Mouse (Mus musculus) midbrain, embryonic 14.5 days (tissue): ENCODE results near the gene St5. TPM values are rescaled to one million over a fixed set of nuclear protein-coding genes. Genes with fewer than 3 reads are reported as not detected.
A peak's percentile ranks its signal among the peaks of the same experiment; 100 is the strongest.

Source experiments
- ATAC-seq: fragments of 200-750 bp; cut with Nextera tagmentation; 2 replicates; pipeline ENCODE4 v1.8.0; 2017; ENCODE audit warnings: moderate number of reproducible peaks, moderate library complexity; ENCODE audit not compliant: low FRiP score, low TSS enrichment
- DNase-seq: peaks from one replicate; pipeline ENCODE4 v3.0.0-alpha.2; 2015
- H3K27ac ChIP-seq: fragments of 300-500 bp; sonication (generic); replicated peaks from 2 replicates; pipeline ENCODE4 v1.5.1; 2014; ENCODE audit warnings: mild to moderate bottlenecking, low read depth, low read length, moderate library complexity
- H3K27me3 ChIP-seq: fragments of 300-500 bp; sonication (generic); 2 replicates; pipeline ENCODE4 v1.6.1; 2014; ENCODE audit warnings: low read length, control low read depth, mixed read lengths; ENCODE audit not compliant: control insufficient read depth, insufficient read depth
- H3K36me3 ChIP-seq: fragments of 300-500 bp; sonication (generic); 2 replicates; pipeline ENCODE4 v1.6.1; 2014; ENCODE audit warnings: low read length, control low read depth; ENCODE audit not compliant: control insufficient read depth, insufficient read depth
- H3K4me1 ChIP-seq: fragments of 300-500 bp; sonication (generic); 2 replicates; pipeline ENCODE4 v1.6.1; 2014; ENCODE audit warnings: mild to moderate bottlenecking, antibody characterized with exemption, low read length, control low read depth; ENCODE audit not compliant: control insufficient read depth, insufficient read depth
- H3K4me2 ChIP-seq: fragments of 300-500 bp; sonication (generic); 2 replicates; pipeline ENCODE4 v1.6.1; 2014; ENCODE audit warnings: mild to moderate bottlenecking, low read length, moderate library complexity
- H3K4me3 ChIP-seq: fragments of 300-500 bp; sonication (generic); replicated peaks from 2 replicates; pipeline ENCODE4 v1.5.1; 2014; ENCODE audit warnings: low read depth, low read length
- H3K9ac ChIP-seq: fragments of 300-500 bp; sonication (generic); replicated peaks from 2 replicates; pipeline ENCODE4 v1.6.1; 2014; ENCODE audit warnings: mild to moderate bottlenecking, low read length, moderate library complexity
- H3K9me3 ChIP-seq: fragments of 300-500 bp; sonication (generic); 2 replicates; pipeline ENCODE4 v1.6.1; 2016; ENCODE audit warnings: low read length, control low read depth, mixed read lengths; ENCODE audit not compliant: control insufficient read depth
- WGBS: fragments of 180-500 bp; shearing (Covaris S2); extraction: QIAGEN DNeasy Blood & Tissue Kit; methylation state at CpG from one replicate; pipeline ENCODE4 v1.1.7; 2014; 5-methylcytosine and 5-hydroxymethylcytosine counted together
- polyA plus RNA-seq: library from polyadenylated mRNA; unstranded; fragments of >200 nt; fragmentation: Nextera tagmentation; extraction: Ambion mirVana; gene quantifications from 2 replicates; pipeline ENCODE4 v1.2.1, GENCODE M21; 2014

St5 gene
- 15.6 and 16.4 TPM in 2 replicates for polyA plus RNA-seq

DNA sequence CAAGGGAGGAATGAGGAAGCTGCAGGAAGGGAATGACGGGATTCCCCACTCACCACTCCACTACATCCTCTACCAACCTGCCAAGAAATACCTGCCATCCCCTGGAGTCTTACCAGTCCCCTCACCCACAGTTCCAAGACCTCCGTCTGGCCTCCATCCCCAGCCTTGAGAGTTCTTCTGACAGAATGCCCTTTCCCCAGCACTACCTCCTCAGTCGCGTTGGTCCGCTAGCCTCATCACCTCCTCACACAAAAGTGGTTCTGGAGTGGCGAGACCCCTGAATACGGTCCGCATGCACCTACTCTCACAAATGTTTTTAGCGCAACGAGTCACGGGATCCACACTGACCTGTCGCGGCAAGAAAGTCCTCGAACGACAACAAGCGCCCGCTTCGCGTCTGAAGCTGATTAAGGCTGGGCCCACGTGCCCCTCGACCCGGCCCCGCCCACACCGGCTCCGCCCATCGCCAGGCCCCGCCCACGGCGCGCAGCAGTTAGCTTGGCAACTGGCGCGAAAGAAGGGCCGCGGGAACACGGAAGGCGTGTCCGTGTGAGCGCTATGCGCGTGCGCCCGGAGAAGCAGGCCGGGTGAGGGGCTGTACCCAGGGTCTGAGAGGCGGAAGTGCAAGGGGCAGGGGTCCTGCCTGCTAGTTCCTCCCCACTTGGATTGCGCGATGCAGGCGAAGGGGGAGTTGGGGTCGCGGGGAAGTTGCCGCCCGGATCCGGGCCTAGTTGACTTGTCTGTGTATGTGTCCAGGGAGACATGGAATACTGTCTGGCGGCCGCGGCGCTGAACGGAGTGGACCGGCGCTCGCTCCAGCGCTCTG is at the start of gene St5, which contains the start of gene Akip1:
Gene St5 (minus strand): TSS at position 416 of the 826 bp plus-strand sequence.
Gene Akip1 (plus strand): TSS at position 501 of the 826 bp plus-strand sequence.
- Histone ChIP-seq H3K4me1 (no peaks in the 10 kb centered on the region), H3K4me3 (peak within 1 kb of the TSS; percentile 63), H3K9ac (peak within 1 kb of the TSS; percentile 59), H3K27me3 (no peaks in the 10 kb centered on the region), H3K4me2 (peak within 1 kb of the TSS; percentile 72), H3K27ac (peak within 1 kb of the TSS; percentile 21; the same call in 1 of the 2 replicates), H3K36me3 (0 out of 2 replicates have a peak, but pooled peaks cover 2% of the 10 kb centered on the region), H3K9me3 (no peaks in the 10 kb centered on the region)
- ATAC-seq (peak; percentile 98), DNase-seq (peak; percentile 95)
- under 1% methylated on average over 61 of the region's 61 CpGs for WGBS

DNA sequence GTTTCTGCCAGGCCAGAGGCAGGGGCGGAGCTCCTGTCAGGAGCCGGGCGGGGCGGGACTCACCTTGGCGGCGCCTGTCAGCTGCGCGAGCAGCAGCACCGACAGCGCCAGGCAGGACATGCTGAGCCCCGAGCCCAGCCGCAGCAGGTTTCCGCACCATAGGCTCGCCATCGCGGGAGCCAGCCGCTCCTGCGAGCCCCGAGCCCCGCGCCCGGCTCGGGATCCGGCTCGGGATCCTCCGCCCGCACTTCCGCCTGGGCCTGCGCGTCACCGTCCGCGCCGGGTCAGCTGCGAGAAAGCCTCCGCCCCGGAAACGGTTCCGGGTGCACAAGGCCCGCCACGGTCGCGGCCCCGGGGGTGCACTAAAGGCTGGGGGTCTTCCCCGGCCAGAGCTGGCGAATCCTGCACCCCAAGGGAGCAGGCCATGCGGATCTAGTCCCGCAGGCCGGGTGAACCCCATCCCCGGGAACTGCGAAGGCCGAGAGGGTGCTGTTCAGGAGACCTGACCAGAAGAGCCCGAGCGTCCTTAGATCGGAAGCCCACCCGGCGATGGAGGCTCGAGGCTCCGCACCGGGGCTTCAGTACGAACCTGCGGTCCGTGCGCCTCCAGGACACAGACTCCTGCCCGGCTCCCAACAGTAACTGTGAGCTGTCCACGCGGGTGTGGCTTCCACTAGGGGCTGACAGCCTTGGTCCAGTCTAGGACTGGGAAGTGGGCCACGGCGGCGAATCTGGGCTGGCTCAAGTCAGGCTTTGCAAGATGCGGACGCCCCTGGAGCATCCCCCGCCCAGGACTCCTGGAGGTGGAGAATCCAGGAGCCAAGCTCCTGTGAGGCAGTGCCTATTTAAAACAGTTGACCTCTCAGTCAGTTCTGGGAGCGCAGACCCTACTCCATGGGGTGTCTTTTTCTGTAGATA is 48.9 kb upstream of the St5 start, which contains the start of gene Tmem9b:
Gene Tmem9b (minus strand): TSS at position 868 of the 918 bp plus-strand sequence.
- peak within 1 kb of the TSS; percentile 94 for H3K4me2 ChIP-seq
- no peaks in the 10 kb centered on the region for H3K9me3 ChIP-seq
- H3K27me3 ChIP-seq, result no peaks in the 10 kb centered on the region
- peak; percentile 89 for ATAC-seq
- peak within 1 kb of the TSS; percentile 91 for H3K4me3 ChIP-seq
- under 1% methylated on average over 74 of the region's 74 CpGs for WGBS
- H3K9ac ChIP-seq, result peak within 1 kb of the TSS; percentile 92
- H3K27ac ChIP-seq, result peak within 1 kb of the TSS; percentile 91
- H3K4me1 ChIP-seq, result peaks cover 18% of the 10 kb centered on the region; the same call in 1 of the 2 replicates
- peaks cover 12% of the 10 kb centered on the region for H3K36me3 ChIP-seq
- peak; percentile 91 for DNase-seq

DNA sequence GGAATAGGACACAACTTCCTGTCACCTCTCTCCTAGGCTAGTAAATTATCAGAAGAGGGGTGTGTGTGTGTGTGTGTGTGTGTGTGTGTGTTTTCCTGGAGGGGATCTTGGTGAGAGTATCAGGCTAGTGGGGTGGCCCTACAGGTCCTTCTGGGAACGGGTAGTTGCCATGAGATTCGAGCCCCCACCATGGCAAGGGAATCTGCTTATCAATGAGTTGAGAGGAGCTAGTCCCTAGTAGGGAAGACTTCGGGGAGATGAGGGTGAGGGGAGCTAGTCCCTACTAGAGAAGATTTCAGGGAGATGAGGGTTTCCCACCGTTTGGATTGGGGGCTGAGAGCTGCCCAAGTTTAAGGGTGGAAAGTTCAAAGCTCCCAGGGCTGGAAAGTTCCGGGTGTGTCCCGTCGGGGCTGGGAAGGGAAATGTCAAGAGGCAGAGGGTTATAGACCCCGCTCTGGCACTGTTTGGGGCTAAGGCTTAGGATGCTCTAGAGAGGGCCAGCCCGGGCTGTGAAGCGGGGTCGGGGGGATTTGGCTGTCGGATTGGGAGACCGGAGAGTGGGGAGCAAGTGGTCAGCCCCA is 48.1 kb upstream of the St5 start:
- H3K4me3 ChIP-seq, result peak overlapping the region; percentile 91
- 3% methylated on average over 13 of the region's 13 CpGs for WGBS

DNA sequence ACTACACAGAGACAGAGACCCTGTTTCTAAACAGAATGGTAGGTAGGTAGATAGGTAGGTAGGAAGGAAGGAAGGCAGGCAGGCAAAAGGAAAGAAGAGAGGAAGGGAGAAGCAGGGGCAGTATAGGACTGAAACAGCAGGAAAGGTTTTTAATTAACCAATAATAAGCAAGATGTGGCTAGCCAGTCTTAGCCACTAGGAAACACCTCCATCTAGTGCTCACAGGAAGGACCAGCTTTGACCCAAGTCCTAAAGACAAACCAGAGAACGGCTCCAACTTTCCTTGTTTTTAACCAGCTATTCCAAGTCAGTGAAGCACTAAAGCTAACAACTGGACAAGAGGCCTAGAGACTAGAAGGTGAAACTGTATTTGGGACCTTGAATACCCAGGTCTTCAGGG is 44.3 kb upstream of the St5 start:
- Histone ChIP-seq H3K9me3 (no peaks in the 10 kb centered on the region), H3K9ac (no peak overlapping the region), H3K36me3 (peaks cover 40% of the 10 kb centered on the region), H3K27me3 (no peaks in the 10 kb centered on the region), H3K4me1 (peaks cover 6% of the 10 kb centered on the region; the same call in 1 of the 2 replicates), H3K27ac (no peak overlapping the region), H3K4me2 (no peak overlapping the region), H3K4me3 (no peak overlapping the region)
- WGBS, result 72% methylated on average over 1 of the region's 1 CpGs
- ATAC-seq (no peak), DNase-seq (no peak)

More for the DNA sequence above, 48.1 kb upstream of the St5 start:
- H3K4me2 ChIP-seq, result peak overlapping the region; percentile 94
- peak overlapping the region; percentile 92 for H3K9ac ChIP-seq
- H3K27me3 ChIP-seq, result no peaks in the 10 kb centered on the region
- ATAC-seq (peak; percentile 77), DNase-seq (no peak)
- H3K27ac ChIP-seq, result peak overlapping the region; percentile 91
- H3K4me1 ChIP-seq, result peaks cover 18% of the 10 kb centered on the region; the same call in 1 of the 2 replicates
- no peaks in the 10 kb centered on the region for H3K9me3 ChIP-seq
- peaks cover 16% of the 10 kb centered on the region for H3K36me3 ChIP-seq

DNA sequence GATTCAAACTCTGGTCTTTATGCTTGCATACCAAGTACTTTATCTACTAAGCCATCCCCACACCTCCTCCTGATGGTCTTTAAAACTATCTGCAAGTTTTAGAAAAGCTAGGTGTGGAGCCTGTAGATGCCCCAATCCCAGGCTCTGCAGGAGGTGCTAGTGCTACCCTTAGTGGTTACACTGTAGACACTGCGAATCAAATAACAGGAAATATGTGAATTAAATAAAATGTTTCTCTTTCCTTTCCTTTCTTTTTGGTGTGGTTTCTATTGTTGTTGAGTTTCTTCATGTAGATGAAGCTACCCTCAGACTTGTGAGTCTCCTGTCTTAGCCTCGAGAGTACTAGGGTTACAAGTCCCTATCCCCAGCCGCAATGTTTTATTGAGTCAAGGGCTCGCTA is 38.3 kb upstream of the St5 start:
- DNase-seq (no peak), ATAC-seq (no peak)
- H3K9me3 ChIP-seq, result no peaks in the 10 kb centered on the region
- WGBS, result 90% methylated on average over 4 of the region's 4 CpGs
- peaks cover 74% of the 10 kb centered on the region for H3K36me3 ChIP-seq
- H3K27me3 ChIP-seq, result no peaks in the 10 kb centered on the region
- H3K27ac ChIP-seq, result no peak overlapping the region
- no peak overlapping the region for H3K4me2 ChIP-seq
- H3K4me3 ChIP-seq, result no peak overlapping the region
- H3K4me1 ChIP-seq, result no peaks in the 10 kb centered on the region
- no peak overlapping the region for H3K9ac ChIP-seq

DNA sequence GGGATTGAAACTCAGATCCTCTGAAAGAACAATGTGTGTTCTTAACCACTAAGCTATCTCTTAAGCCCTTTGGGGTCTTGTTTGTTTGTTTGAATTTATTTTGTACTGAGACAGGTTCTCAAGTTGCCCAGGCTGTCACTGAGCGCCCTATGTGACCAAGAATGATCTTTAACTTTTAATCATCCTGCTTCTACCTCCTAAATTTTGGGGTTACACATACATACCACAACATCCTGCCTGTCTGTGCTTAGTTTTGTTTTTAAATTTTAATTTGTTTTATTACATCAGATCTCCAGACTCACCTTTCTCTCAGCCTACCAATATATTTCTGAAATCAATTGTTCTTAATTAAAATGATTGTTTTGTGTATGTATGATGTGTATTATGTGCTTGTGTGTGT is 37.7 kb upstream of the St5 start:
- Histone ChIP-seq H3K4me3 (no peak overlapping the region), H3K4me2 (no peak overlapping the region), H3K27me3 (no peaks in the 10 kb centered on the region), H3K9ac (no peak overlapping the region), H3K4me1 (no peaks in the 10 kb centered on the region), H3K9me3 (no peaks in the 10 kb centered on the region), H3K36me3 (peaks cover 81% of the 10 kb centered on the region), H3K27ac (no peak overlapping the region)
- WGBS, result 98% methylated on average over 1 of the region's 1 CpGs
- ATAC-seq (no peak), DNase-seq (no peak)

DNA sequence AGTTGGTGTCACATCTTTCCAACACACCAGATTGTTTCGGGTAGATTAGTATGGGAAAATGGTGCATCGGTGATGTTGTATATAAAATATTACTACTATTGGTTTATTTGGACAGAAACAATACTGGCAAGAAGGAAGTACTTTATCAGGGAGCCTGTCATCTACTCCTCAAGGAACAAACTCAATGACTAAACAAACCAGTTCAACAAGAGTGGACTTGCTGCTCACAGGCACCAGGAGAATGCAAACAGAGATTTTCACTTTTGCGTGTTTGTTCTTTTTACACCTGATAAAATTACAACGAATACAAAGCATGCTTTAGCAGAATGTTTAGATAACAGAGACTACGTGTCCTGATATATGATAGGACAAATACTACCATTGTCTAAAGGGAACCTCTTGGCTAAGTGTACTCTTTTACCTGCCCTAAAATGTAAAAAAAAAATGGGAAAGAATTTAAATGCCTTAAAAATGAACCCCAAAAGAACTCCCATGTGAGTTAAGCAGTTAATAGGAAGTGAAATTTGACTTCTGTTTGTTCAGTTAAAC is 36.5 kb upstream of the St5 start:
- H3K4me2 ChIP-seq, result no peak overlapping the region
- H3K9ac ChIP-seq, result no peak overlapping the region
- no peak overlapping the region for H3K27ac ChIP-seq
- no peaks in the 10 kb centered on the region for H3K4me1 ChIP-seq
- no peaks in the 10 kb centered on the region for H3K9me3 ChIP-seq
- H3K36me3 ChIP-seq, result peaks cover 85% of the 10 kb centered on the region
- H3K4me3 ChIP-seq, result no peak overlapping the region
- H3K27me3 ChIP-seq, result no peaks in the 10 kb centered on the region
- ATAC-seq (no peak), DNase-seq (no peak)
- WGBS, result 94% methylated on average over 5 of the region's 5 CpGs

DNA sequence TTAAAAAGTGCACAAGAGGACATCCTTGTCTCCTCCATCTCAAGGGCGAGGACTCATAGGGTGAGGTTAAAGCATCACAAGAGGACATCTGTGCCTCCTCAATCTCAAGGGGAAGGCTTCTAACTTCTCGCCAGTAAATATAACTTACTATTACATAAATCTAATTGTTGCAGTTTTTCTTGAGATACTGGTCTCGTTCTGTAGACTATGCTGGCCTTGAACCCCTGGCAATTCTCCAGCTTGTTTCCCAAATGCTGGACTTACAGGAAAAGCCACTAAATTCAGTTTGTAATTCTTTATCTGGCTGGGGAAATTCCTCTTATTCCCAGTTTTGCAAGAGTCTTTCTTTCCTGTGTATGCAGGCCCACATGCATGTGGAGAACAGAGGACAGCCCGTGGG is 31.4 kb upstream of the St5 start:
- Histone ChIP-seq H3K4me2 (no peak overlapping the region), H3K36me3 (peaks cover 49% of the 10 kb centered on the region), H3K27me3 (no peaks in the 10 kb centered on the region), H3K4me1 (no peaks in the 10 kb centered on the region), H3K27ac (no peak overlapping the region), H3K4me3 (no peak overlapping the region), H3K9me3 (no peaks in the 10 kb centered on the region), H3K9ac (no peak overlapping the region)
- ATAC-seq (no peak), DNase-seq (no peak)
- WGBS, result 93% methylated on average over 4 of the region's 4 CpGs
